Mouse (Mus musculus): ENCODE results near the gene Hist1h2bh.
A peak's percentile ranks its signal among the peaks of the same experiment; 100 is the strongest.
"Not testable (repeated sequence)": the region's sequence is repeated elsewhere in the genome, so short reads cannot be mapped to it uniquely, and the experiment has no call there.

Gene Hist1h2bh

DNA sequence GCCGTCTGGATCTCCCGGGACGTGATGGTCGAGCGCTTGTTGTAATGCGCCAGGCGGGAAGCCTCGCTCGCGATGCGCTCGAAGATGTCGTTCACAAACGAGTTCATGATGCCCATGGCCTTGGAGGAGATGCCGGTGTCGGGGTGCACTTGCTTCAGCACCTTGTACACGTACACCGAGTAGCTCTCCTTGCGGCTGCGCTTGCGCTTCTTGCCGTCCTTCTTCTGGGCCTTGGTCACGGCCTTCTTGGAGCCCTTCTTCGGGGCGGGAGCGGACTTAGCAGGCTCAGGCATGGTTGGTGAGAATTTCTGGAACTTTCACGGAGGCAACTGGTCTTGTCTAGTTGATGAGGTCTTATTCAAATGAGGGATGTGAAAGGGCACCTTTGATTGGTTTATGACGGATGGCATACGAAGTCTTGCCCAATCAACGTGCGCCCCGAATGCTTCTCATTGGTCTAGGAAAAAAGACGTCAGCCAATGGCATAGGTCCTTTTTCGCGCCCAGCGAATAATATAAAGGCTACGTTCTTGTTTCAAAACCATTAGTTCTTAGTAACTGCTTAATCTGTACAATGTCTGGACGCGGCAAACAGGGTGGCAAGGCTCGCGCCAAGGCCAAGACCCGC lies 30.8 kb upstream of the Hist1h2bh start, which contains the start of the genes Hist1h2bf and Hist1h2ad:
Hist1h2bf (minus strand) TSS at position 299 of the 627 bp plus-strand sequence.
Hist1h2ad (plus strand) TSS at position 484 of the 627 bp plus-strand sequence.
- peak; percentile 99 for DNase-seq (ENCODE audit: low read depth, low spot score)

DNA sequence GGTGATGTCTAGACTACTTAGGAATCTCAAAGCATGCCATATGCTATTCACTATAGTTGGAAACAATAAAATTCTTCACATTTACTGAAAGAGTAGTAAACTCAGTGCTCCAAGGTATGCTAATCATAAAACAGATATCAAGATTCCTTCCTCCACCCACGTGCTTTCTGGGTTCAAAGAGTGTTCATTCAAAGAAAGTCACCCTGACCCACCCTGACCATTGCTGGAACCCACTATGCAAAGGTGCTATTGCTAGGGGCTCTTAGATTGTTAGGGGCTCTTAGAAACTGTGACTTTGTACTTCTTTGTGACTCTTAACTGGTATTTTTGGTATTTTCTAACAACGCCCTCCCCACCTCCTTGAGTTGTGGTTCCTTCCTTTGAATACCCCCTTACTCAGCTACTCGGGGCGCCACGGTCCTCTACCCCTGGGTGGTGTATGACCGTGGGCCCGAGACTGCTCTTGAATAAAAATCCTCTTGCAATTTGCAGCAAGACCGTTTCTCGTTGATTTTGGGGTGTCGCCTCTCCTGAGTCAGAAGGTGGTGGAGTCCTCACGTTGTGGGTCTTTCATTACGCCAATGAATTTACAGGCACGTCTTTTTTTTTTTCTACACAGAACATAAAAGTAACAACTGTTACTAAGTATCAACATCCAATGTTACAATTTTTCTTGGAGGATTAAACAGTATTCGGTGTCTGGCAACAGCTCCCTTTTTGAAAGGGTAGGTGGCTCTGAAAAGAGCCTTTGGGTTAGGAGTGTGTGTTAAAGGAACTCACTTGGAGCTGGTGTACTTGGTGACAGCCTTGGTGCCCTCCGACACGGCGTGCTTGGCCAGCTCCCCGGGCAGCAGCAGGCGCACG lies 30.1 kb upstream of the Hist1h2bh start:
- DNase-seq (ENCODE audit: low read depth, low spot score) = not testable (repeated sequence)

DNA sequence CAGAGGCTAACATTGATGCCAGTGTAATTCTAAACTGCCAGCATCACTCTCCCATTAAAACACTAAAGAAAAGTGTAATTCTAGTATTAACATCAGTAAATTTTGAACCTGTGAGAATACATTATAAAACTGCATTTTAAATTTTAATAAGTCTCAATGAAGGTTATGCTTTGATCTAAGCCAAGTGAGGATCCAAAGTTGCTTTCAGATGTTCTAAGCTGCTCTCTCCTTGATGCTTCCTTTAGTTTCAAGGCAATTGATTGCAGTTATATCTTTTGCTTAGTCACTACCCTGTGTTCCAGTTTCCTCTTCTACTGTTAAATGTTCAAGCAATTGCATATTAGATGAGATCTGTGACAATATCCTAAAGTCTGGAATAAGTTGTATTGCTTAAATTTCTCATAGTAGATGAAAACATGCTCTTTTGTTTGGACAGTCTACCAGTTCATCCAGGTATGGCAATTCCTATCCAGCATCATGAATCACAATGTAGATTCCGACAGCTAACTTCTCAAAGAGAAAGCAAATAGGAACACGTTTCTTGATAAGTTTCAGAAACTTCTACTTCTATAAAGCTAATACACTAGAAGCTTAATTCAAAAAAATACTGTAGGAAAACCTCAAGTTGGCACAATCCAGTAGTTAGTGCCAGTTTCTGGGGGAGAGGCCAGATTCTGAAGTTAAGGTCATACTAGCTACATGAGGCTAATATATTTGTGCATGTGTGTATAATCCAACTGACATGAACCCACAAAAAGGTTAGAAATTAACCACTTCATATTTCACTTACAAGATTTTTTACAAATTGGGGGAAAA lies 29.2 kb upstream of the Hist1h2bh start:
- no peak for DNase-seq (ENCODE audit: low read depth, low spot score)

DNA sequence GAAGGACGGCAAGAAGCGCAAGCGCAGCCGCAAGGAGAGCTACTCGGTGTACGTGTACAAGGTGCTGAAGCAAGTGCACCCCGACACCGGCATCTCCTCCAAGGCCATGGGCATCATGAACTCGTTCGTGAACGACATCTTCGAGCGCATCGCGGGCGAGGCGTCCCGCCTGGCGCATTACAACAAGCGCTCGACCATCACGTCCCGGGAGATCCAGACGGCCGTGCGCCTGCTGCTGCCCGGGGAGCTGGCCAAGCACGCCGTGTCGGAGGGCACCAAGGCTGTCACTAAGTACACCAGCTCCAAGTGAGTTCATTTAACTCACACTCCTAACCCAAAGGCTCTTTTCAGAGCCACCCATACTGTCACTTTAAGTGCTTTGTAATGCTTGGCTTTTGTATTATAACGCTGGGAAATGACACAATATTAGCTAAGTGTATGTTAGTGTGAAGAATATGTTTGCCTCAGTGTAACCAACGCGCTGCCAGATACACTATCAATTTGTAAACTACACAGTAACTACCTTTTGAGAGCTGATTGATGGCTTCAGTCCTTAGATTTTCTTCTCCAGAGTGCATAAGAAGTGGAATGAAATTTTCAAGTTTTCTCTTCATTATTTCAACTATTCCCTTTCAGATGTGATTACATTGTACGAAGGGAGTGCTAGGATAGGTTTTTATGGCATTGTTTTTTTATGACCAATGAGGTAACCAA lies 28.5 kb upstream of the Hist1h2bh start:
- DNase-seq (ENCODE audit: low read depth, low spot score) = not testable (repeated sequence)

DNA sequence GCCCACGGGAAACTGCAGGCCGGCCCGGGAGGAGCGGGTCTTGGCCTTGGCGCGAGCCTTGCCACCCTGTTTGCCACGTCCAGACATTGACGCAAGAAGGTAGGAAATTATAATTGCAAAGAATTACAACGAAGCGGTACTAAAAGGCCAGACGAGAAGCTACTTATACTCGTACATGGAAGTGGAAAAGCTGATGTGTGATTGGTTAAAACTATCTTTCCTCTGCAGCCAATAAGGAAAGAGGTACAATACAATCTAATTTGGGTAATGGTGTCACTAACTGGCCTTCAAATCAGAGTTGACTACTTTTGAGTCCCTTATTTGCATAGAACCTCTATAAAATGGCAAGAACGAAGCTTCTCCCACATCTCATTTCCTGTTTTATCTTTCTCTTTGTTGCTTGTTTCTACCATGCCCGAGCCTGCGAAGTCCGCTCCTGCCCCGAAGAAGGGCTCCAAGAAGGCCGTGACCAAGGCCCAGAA lies 27.9 kb upstream of the Hist1h2bh start, which contains the start of the genes Hist1h2ae and Hist1h2bg:
Hist1h2ae (minus strand) TSS at position 199 of the 482 bp plus-strand sequence.
Hist1h2bg (plus strand) TSS at position 375 of the 482 bp plus-strand sequence.
- peak; percentile 98 for DNase-seq (ENCODE audit: low read depth, low spot score)

DNA sequence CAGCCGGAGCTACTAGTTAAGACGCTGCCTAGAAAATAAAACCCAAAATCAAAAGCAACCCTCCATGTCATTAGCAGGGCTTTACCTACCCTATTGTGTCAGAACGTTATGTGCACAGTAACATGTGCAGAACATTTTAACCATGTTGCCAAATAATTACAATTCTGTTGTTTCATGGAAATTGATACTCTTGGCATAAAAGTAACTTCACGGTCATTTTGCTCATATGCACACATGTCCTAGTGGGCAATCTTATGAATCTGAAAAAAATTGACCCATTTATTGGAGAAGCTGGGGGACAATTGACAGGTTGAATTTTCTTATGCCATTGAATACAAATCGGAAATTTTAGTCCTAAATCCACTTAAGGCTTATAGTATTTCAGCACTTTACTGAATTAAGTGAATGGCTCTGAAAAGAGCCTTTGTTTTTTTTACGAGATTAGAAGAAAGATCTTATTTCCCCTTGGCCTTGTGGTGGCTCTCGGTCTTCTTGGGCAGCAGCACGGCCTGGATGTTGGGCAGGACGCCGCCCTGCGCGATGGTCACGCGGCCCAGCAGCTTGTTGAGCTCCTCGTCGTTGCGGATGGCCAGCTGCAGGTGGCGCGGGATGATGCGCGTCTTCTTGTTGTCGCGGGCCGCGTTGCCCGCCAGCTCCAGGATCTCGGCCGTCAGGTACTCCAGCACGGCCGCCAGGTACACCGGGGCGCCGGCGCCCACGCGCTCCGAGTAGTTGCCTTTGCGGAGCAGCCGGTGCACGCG lies 27.2 kb upstream of the Hist1h2bh start:
- DNase-seq (ENCODE audit: low read depth, low spot score) = not testable (repeated sequence)

DNA sequence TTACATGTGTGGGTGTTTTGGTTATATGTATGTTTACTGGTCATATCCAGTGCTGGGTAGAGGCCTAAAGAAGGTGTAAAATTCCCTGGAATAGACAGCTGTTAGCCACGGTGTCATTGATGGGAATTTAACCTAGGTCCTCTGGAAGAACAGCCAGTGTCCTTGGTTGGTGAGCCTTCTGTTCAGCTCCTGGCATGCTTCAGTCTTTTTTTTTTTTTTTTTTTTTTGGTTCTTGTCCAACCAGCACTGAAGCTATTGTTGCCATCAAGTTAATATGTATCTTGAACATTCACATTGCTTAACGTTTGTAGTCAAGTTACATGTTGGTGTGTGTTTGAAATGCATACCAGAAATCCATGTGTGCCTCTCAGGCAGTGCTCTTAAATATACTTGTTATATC lies 21.3 kb upstream of the Hist1h2bh start:
- DNase-seq (ENCODE audit: low read depth, low spot score) = no peak

DNA sequence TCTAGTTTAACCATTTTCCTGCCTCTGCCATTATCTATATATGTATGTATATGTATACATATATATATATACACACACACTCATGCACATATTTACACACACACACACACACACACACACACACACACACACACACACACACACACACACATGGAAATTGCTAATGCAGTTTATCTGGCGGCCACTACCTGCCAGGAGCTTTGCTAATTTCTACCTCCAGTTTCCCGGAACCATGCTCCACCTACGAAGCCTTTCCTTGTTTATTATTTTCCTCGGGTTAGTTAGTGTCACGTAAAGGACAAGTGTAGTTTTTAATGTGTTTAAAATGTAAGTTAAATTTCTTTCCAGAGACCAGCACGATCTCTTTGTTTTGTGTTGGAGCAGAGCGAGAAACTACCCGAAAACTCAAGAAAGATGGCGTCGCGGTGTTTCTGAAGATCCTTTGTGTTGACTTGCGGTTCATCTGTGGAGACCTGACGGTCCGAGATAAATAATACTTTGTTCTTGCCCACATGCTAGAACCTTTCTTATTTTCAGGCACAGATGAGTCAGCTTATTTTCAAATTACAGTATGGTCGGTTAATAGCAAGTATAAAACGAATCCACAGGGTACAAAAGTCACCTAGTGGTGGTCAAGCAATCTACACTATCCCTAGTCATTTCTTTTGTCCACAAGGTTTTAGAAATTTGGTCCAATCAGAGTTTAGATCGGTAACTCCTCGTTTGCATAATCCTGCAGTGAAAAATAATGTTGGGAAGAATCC lies 19.7 kb upstream of the Hist1h2bh start:
- peak; percentile 89 for DNase-seq (ENCODE audit: low read depth, low spot score)

DNA sequence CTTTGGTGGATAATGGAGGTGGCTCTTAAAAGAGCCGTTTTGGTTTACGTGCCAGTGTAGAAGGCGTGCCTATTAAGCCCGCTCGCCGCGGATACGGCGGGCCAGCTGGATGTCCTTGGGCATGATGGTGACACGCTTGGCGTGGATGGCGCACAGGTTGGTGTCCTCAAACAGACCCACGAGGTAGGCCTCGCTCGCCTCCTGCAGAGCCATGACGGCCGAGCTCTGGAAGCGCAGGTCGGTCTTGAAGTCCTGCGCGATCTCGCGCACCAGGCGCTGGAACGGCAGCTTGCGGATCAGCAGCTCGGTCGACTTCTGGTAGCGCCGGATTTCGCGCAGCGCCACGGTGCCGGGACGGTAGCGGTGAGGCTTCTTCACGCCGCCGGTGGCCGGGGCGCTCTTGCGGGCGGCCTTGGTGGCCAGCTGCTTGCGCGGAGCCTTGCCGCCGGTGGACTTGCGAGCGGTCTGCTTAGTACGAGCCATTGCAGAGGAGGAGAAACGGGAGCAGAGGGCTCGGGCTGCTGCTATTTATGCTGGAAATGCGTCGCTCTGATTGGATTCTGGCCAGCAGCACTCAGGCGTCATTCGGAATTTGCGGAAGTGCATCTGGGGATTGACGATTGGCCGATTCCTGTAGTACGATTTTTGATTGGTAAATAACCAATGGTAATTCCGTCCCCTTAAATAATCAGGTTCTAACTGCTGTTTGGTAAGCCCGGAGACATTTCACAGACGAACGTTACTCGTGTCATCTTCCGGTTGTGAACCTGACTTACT lies 18.9 kb upstream of the Hist1h2bh start, which contains the start of gene Hist1h3e:
Hist1h3e (minus strand) TSS at position 487 of the 777 bp plus-strand sequence.
- DNase-seq (ENCODE audit: low read depth, low spot score) = peak; percentile 99

DNA sequence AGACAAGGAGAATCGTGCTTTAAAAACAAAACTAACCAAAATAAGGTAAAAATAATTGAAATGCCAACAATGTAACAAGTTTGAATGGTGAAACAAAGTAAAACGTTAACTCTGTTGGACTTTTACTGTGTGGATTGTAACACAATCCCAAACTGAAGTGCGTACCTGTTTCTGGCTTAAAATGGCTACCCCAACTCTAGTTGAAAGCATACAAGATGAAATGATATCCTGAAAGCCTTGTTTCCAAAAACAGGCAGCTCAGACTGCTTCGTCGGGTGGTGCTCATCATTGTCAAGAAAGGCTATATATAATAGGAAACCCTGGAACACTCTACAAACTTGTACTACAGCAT lies 18.3 kb upstream of the Hist1h2bh start:
- not testable (repeated sequence) for DNase-seq (ENCODE audit: low read depth, low spot score)

DNA sequence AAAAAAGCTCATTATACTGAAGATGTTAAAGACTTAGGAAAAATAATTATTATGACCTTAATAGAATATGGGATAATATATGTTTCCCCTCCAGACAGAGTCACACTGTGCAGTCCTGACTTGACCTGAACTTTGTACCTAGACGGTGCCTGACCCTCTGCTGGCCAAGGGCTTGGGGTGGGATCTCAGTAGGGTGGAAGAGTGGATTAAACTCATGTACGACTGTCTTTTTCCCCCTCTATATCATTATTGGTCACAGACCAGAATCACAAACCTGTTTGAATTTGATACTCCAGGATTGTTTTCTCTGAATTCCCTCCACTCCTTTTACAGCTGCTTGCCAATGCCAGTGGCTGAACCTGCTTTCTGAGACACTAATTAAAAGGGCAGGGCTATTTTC lies 17.5 kb upstream of the Hist1h2bh start:
- DNase-seq (ENCODE audit: low read depth, low spot score) = not testable (repeated sequence)

DNA sequence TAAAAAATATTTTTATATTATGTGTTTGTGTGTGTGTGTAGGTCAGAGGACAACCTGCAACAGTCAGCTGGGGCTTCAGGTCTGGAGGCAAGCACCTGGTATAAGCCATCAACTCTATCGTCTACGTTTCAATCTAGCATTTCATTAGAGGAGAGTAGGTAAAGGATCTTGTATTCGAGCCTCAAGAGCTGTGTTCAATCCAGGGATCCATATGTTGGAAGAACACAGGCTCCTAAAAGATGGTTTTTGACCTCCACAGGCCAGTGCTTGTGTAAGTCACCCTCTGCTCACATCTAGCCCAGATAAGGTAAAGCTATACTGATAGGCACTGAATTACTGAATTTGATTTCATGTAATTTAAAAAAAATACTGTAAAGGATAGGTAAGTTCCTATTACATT lies 13.7 kb upstream of the Hist1h2bh start:
- no peak for DNase-seq (ENCODE audit: low read depth, low spot score)

DNA sequence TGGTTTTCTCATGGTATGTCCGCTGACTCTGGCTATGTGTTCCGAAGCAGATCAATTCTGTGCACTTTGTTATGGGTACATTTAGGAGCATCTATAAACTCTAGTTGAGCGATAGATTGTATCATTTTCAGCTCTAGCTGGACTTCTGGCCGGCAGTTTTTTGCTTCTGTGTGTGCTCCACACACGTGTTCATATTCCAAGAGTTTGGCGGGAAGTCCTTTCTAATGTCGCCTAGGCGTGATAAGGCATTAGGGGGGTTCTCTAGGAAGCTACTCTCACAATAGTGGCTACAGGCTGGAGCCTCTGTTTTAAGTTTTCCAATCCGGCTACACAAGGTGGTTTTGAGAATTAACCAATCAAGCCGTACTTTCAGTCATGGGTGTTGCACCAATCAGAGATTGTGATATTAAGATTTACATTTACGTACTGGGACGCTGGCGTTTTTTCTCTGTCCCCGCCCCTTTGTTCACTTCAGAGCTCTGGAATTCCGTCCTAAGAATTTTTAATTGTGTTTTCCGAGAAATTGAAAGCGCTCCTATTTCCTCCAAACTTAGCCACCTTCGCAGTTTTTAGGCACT lies 12.7 kb upstream of the Hist1h2bh start:
- peak; percentile 97 for DNase-seq (ENCODE audit: low read depth, low spot score)

DNA sequence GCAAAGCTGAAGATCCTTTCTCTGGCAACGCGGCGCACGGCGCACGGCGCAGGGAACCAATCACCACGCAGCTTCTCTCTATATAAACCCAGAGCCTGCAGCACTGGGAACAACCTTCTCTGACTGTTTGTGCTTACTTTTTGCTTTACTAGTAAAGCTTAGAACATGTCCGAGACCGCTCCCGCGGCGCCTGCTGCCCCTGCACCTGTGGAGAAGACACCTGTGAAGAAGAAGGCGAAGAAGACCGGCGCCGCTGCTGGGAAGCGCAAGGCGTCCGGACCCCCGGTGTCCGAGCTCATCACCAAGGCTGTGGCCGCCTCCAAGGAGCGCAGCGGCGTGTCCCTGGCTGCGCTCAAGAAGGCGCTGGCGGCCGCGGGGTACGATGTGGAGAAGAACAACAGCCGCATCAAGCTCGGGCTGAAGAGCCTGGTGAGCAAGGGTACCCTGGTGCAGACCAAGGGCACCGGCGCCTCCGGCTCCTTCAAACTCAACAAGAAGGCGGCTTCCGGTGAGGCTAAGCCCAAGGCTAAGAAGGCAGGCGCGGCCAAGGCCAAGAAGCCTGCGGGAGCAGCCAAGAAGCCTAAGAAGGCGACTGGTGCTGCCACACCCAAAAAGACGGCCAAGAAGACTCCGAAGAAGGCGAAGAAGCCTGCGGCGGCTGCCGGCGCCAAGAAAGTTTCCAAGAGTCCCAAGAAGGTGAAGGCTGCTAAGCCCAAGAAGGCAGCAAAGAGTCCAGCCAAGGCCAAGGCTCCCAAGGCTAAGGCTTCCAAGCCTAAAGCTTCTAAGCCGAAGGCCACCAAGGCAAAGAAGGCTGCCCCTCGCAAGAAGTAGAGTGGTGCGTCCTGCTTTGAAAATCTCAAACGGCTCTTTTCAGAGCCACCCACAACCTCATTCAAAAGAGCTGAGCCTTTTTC lies 12.0 kb upstream of the Hist1h2bh start:
- DNase-seq (ENCODE audit: low read depth, low spot score) = peak; percentile 93

DNA sequence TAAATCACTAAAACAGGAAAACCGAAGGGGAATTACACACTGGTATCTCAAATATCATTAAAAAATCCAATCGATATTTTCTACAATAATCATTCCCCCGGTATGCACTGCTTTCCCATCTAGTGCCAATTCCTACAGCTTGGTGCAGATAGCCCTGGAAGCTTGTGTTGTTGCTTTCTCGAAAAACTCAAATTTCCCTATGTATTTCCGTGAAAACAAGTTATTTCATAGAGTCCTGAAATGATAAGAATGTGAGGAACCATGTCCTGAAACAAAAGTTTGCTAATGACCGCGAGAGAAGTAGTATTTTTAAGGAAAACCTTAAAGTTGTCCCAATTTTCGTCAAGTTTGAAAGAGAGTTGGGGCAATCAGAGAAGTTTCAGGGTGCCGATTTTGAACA lies 11.2 kb upstream of the Hist1h2bh start:
- DNase-seq (ENCODE audit: low read depth, low spot score) = no peak

DNA sequence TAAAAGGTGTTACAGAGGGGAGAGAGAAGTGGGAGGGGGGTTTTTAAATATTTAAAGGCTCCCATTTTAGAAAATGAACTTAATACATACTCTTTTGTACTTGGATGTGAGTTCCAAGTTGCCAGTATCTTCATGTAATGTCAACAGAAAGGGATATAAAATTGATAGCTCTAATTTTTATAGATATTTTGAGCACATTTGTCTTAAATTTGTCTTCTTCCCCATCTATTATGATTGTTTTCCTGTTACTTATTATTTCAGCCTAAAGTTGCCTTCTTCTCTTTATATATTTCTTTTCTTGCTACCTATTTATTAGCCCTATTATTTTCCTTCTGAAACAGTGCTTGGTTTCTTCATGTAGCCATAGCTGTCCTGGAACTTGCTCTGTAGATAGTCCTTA lies 9.8 kb upstream of the Hist1h2bh start, which contains the start of gene Hist1h1d:
Hist1h1d (plus strand) TSS at position 301 of the 400 bp plus-strand sequence.
- DNase-seq (ENCODE audit: low read depth, low spot score) = no peak
